Mouse (Mus musculus) heart, postnatal 0 days (tissue): ENCODE data around the gene Bcl9. TPM values are rescaled to one million over a fixed set of nuclear protein-coding genes. Genes with fewer than 3 reads are reported as not detected.

ENCODE experiments used
- ATAC-seq: fragments of 200-750 bp; cut with Nextera tagmentation; 2 replicates; pipeline ENCODE4 v1.8.0; 2017; ENCODE audit warnings: low read depth, moderate number of reproducible peaks, moderate library complexity; ENCODE audit not compliant: insufficient read depth
- DNase-seq: peaks from one replicate; pipeline ENCODE4 v3.0.0-alpha.2; 2016; ENCODE audit warnings: low spot score
- H3K27ac ChIP-seq: fragments of 300-500 bp; sonication (generic); 2 replicates; pipeline ENCODE4 v1.5.1; 2014; ENCODE audit warnings: low read depth, mild to moderate bottlenecking
- H3K27me3 ChIP-seq: fragments of 300-500 bp; sonication (generic); 2 replicates; pipeline ENCODE4 v1.6.1; 2014; ENCODE audit warnings: low read length, mixed read lengths; ENCODE audit not compliant: control insufficient read depth, insufficient read depth
- H3K36me3 ChIP-seq: fragments of 300-500 bp; sonication (generic); replicated peaks from 2 replicates; pipeline ENCODE4 v1.6.1; 2014; ENCODE audit warnings: low read length, mixed read lengths; ENCODE audit not compliant: control insufficient read depth, insufficient read depth
- H3K4me1 ChIP-seq: fragments of 300-500 bp; sonication (generic); 2 replicates; pipeline ENCODE4 v1.6.1; 2014; ENCODE audit warnings: antibody characterized with exemption; ENCODE audit not compliant: control insufficient read depth, insufficient read depth
- H3K4me2 ChIP-seq: fragments of 300-500 bp; sonication (generic); 2 replicates; pipeline ENCODE4 v1.6.1; 2014; ENCODE audit warnings: low read depth, mild to moderate bottlenecking, low read length, moderate library complexity
- H3K4me3 ChIP-seq: fragments of 300-500 bp; sonication (generic); 2 replicates; pipeline ENCODE4 v1.5.1; 2014; ENCODE audit warnings: low read depth, low read length
- H3K9ac ChIP-seq: fragments of 300-500 bp; sonication (generic); replicated peaks from 2 replicates; pipeline ENCODE4 v1.6.1; 2014; ENCODE audit warnings: low read depth, low read length, mixed read lengths
- H3K9me3 ChIP-seq: fragments of 300-500 bp; sonication (generic); replicated peaks from 2 replicates; pipeline ENCODE4 v1.6.1; 2016; ENCODE audit warnings: low read length; ENCODE audit not compliant: control insufficient read depth
- CTCF ChIP-seq: IDR thresholded peaks from 2 replicates; pipeline ENCODE4 v1.5.1; 2016; ENCODE audit warnings: antibody characterized with exemption, control low read depth, low read depth
- EP300 ChIP-seq: IDR thresholded peaks from 2 replicates; pipeline ENCODE4 v1.6.1; 2016; ENCODE audit warnings: antibody characterized with exemption, low read depth
- WGBS: fragments of 180-500 bp; shearing (Covaris S2); extraction: QIAGEN DNeasy Blood & Tissue Kit; methylation state at CpG from one replicate; pipeline ENCODE4 v1.1.7; 2014; 5-methylcytosine and 5-hydroxymethylcytosine counted together
- polyA plus RNA-seq: library from polyadenylated mRNA; unstranded; fragments of >200 nt; fragmentation: Nextera tagmentation; extraction: Ambion mirVana; gene quantifications from 2 replicates; pipeline ENCODE4 v1.2.1, GENCODE M21; 2015
- total RNA-seq: library from RNA; depleted of rRNA; stranded (reverse); fragments of >200 nt; gene quantifications from 2 replicates; pipeline ENCODE4 v1.2.3, GENCODE M21; 2014; ENCODE audit warnings: low replicate concordance

The Bcl9 gene
- total and polyA plus RNA-seq, 2 experiments from 2014 or later = 15.7 to 22.7 TPM

GRCm38 (mm10) chr3:97171531-97171930 lies 126.2 kb downstream of the Bcl9 start:
- Histone ChIP-seq H3K4me1 (no peaks in the 10 kb centered on the region), H3K27me3 (no peaks in the 10 kb centered on the region), H3K4me3 (no peak overlapping the region), H3K9ac (no peak overlapping the region), H3K36me3 (0 out of 2 replicates have a peak, but pooled peaks cover 16% of the 10 kb centered on the region), H3K4me2 (no peak overlapping the region), H3K27ac (no peak overlapping the region), H3K9me3 (no peaks in the 10 kb centered on the region)
- ATAC-seq (no peak), DNase-seq (no peak)
- no peak for TF ChIP-seq EP300
- TF ChIP-seq CTCF = no peak
- WGBS = 72% methylated on average over 6 of the region's 6 CpGs

- no peak overlapping the region for H3K9ac ChIP-seq
- H3K4me2 ChIP-seq = no peak overlapping the region
Observed at GRCm38 (mm10) chr3:97167126-97167525, 130.6 kb downstream of the Bcl9 start.

DNA sequence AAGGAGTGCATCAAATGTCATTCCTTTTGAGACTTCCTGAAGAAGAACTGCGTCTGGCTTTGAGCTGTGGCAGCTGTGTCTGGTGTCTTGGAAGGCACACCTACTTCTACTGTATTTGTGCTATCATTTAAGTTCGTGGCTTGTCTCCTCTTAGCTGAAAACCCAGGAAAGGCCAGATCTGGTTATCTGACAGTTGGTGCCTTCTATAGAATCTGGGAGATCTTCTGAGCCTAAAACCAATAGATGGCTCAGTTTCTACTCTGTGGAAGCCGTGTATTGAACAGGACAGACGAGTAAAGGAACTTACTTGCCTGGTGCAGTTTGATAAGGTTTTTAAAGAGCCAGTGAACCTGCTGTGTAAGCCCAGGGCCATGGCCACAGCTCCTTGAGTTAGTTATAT lies 133.2 kb downstream of the Bcl9 start:
- no peak overlapping the region for H3K4me2 ChIP-seq
- no peak overlapping the region for H3K27ac ChIP-seq
- WGBS = 58% methylated on average over 4 of the region's 4 CpGs
- no peak overlapping the region for H3K4me3 ChIP-seq
- H3K4me1 ChIP-seq = peaks cover 15% of the 10 kb centered on the region
- H3K9me3 ChIP-seq = no peaks in the 10 kb centered on the region
- TF ChIP-seq CTCF (no peak), EP300 (no peak)
- ATAC-seq (no peak), DNase-seq (no peak)
- H3K9ac ChIP-seq = no peak overlapping the region
- no peaks in the 10 kb centered on the region for H3K27me3 ChIP-seq
- 0 out of 2 replicates have a peak, but pooled peaks cover 7% of the 10 kb centered on the region for H3K36me3 ChIP-seq

More at GRCm38 (mm10) chr3:97167126-97167525, 130.6 kb downstream of the Bcl9 start:
- no peaks in the 10 kb centered on the region for H3K9me3 ChIP-seq
- H3K27ac ChIP-seq = no peak overlapping the region
- WGBS = 37% methylated on average over 4 of the region's 4 CpGs
- H3K4me1 ChIP-seq = no peaks in the 10 kb centered on the region
- H3K27me3 ChIP-seq = no peaks in the 10 kb centered on the region
- H3K36me3 ChIP-seq = 0 out of 2 replicates have a peak, but pooled peaks cover 7% of the 10 kb centered on the region
- TF ChIP-seq EP300 (no peak), CTCF (no peak)
- no peak overlapping the region for H3K4me3 ChIP-seq
- no peak for DNase-seq
- ATAC-seq = no peak

- 58% methylated on average over 4 of the region's 4 CpGs for WGBS
- Histone ChIP-seq H3K9ac (no peak overlapping the region), H3K9me3 (no peaks in the 10 kb centered on the region)
Observed at GRCm38 (mm10) chr3:97161773-97162172, 135.9 kb downstream of the Bcl9 start.

GRCm38 (mm10) chr3:97160908-97161307 lies 136.8 kb downstream of the Bcl9 start:
- Histone ChIP-seq H3K36me3 (no peaks in the 10 kb centered on the region), H3K27ac (no peak overlapping the region), H3K9me3 (no peaks in the 10 kb centered on the region), H3K4me2 (peak overlapping the region; percentile 86), H3K4me3 (no peak overlapping the region), H3K9ac (no peak overlapping the region), H3K27me3 (no peaks in the 10 kb centered on the region), H3K4me1 (peaks cover 18% of the 10 kb centered on the region)
- DNase-seq (peak; percentile 26), ATAC-seq (no peak)
- WGBS = 19% methylated on average over 10 of the region's 10 CpGs
- TF ChIP-seq EP300 (no peak), CTCF (no peak)

More at GRCm38 (mm10) chr3:97161773-97162172, 135.9 kb downstream of the Bcl9 start:
- no peak for TF ChIP-seq CTCF
- no peak for TF ChIP-seq EP300
- Histone ChIP-seq H3K36me3 (0 out of 2 replicates have a peak, but pooled peaks cover 7% of the 10 kb centered on the region), H3K27ac (no peak overlapping the region), H3K4me1 (peaks cover 18% of the 10 kb centered on the region), H3K27me3 (no peaks in the 10 kb centered on the region), H3K4me3 (no peak overlapping the region), H3K4me2 (no peak overlapping the region)
- ATAC-seq = no peak
- no peak for DNase-seq

DNA sequence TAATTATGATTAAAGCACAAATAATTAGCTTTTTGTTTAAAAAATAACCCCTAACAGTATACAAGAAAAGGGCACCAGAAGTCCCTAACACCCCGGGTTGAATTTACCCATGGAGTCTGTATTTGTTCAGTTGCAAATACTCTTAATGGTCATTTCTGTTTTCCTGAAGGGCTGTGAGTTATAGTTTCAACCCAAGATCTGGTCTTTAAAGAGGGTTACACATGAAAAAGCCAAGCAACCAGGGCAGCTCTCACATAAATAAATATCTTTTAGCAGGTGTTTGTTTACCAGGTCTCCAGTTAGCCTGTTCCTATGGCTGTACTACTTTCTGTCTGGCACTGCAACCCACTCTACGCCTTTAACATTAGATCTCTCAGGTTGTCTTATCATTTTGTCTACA lies 137.7 kb downstream of the Bcl9 start:
- 79% methylated on average over 2 of the region's 2 CpGs for WGBS
- Histone ChIP-seq H3K4me2 (peak overlapping the region; percentile 86), H3K4me1 (peaks cover 18% of the 10 kb centered on the region), H3K36me3 (no peaks in the 10 kb centered on the region), H3K9me3 (no peaks in the 10 kb centered on the region), H3K4me3 (peak overlapping the region; percentile 75; the same call in 1 of the 2 replicates), H3K27me3 (no peaks in the 10 kb centered on the region), H3K9ac (peak overlapping the region; percentile 41; the same call in 1 of the 2 replicates), H3K27ac (no peak overlapping the region)
- ATAC-seq = no peak
- TF ChIP-seq EP300 (no peak), CTCF (no peak)
- DNase-seq = no peak
